Mouse (Mus musculus) liver, embryonic 16.5 days (tissue): Measurements from ENCODE around the gene Itgbl1. TPM values are rescaled to one million over a fixed set of nuclear protein-coding genes. Genes with fewer than 3 reads are reported as not detected.
"Not testable (repeated sequence)": the region's sequence is repeated elsewhere in the genome, so short reads cannot be mapped to it uniquely, and the experiment has no call there.

Experiments used
- ATAC-seq: fragments of 200-750 bp; cut with Nextera tagmentation; 2 replicates; pipeline ENCODE4 v1.8.0; 2017; ENCODE audit warnings: low read depth, mild to moderate bottlenecking, moderate number of reproducible peaks, moderate library complexity
- H3K27ac ChIP-seq: fragments of 300-500 bp; sonication (generic); 2 replicates; pipeline ENCODE4 v1.5.1; 2014; ENCODE audit warnings: mild to moderate bottlenecking, low read length
- H3K27me3 ChIP-seq: fragments of 300-500 bp; sonication (generic); 2 replicates; pipeline ENCODE4 v1.6.1; 2014; ENCODE audit warnings: low read depth, low read length, mixed read lengths; ENCODE audit not compliant: control insufficient read depth, insufficient read depth
- H3K36me3 ChIP-seq: fragments of 300-500 bp; sonication (generic); 2 replicates; pipeline ENCODE4 v1.6.1; 2014; ENCODE audit warnings: mild to moderate bottlenecking; ENCODE audit not compliant: control insufficient read depth, insufficient read depth
- H3K4me1 ChIP-seq: fragments of 300-500 bp; sonication (generic); 2 replicates; pipeline ENCODE4 v1.6.1; 2014; ENCODE audit warnings: low read depth, low read length, mixed read lengths; ENCODE audit not compliant: control insufficient read depth
- H3K4me2 ChIP-seq: fragments of 300-500 bp; sonication (generic); 2 replicates; pipeline ENCODE4 v1.6.1; 2014; ENCODE audit warnings: low read depth, low read length, mixed read lengths
- H3K4me3 ChIP-seq: fragments of 300-500 bp; sonication (generic); 2 replicates; pipeline ENCODE4 v1.5.1; 2014; ENCODE audit warnings: low read depth, mild to moderate bottlenecking, low read length
- H3K9ac ChIP-seq: fragments of 300-500 bp; sonication (generic); 2 replicates; pipeline ENCODE4 v1.6.1; 2014; ENCODE audit warnings: low read depth, low read length
- H3K9me3 ChIP-seq: fragments of 300-500 bp; sonication (generic); replicated peaks from 2 replicates; pipeline ENCODE4 v1.6.1; 2016; ENCODE audit warnings: low read length; ENCODE audit not compliant: control insufficient read depth
- WGBS: fragments of 180-500 bp; shearing (Covaris S2); extraction: QIAGEN DNeasy Blood & Tissue Kit; methylation state at CpG from one replicate; pipeline ENCODE4 v1.1.7; 2014; ENCODE audit not compliant: insufficient replicate concordance; 5-methylcytosine and 5-hydroxymethylcytosine counted together
- polyA plus RNA-seq: library from polyadenylated mRNA; unstranded; fragments of >200 nt; fragmentation: Nextera tagmentation; extraction: Ambion mirVana; gene quantifications from 2 replicates; pipeline ENCODE4 v1.2.1, GENCODE M21; 2015

The Itgbl1 gene
- 0.02 TPM in 1 of 2 replicates, not detected in the other for polyA plus RNA-seq

DNA sequence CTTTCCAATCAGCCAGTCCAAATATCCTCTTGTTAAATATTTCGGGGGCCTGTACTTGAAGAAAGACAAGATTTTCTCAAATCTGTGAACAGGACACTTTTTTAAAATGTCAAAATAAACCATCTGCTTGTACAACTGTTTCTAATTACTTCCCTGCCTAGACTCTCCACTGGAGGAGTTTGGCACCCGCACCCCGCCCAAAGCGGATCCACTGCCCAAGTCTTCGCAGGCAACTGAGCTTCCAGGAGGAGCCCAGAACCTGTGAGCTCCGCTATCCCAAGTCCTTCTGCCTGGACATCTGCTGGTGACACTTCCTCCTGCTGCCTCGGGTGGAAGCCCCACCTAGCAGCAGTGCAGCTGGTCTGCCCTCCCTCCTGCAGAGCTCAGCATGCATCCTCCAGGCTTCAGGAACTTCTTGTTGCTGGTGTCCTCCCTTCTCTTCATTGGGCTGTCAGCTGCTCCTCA lies at the start of gene Itgbl1:
TSS of gene Itgbl1 (plus strand) at position 51 of the 465 bp plus-strand sequence.
- no peak for ATAC-seq

DNA sequence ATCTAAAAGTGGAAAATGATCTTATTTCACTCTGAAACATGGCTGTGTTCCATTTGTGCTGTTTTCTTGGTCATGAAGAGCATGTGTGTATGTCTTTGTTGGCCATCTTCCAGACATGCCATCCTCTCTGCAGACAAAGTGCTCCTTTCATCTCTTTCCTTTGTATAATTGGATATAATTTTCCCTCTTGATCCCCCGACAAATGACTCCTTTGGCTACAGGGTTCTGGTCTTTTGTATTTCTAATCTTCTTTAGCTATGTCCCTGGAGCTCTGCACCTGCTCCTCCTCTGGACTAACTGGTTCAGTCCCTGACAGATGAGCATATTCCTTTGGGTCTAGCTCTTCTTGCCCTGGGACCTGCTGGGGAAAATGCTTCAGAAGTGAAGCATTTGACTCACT lies 36.8 kb upstream of the Itgbl1 start:
- Histone ChIP-seq H3K9ac (no peak overlapping the region), H3K27ac (no peak overlapping the region), H3K36me3 (no peaks in the 10 kb centered on the region), H3K27me3 (peaks cover 8% of the 10 kb centered on the region), H3K4me2 (no peak overlapping the region), H3K4me1 (no peaks in the 10 kb centered on the region), H3K4me3 (no peak overlapping the region), H3K9me3 (no peaks in the 10 kb centered on the region)
- ATAC-seq, result no peak
- WGBS, result 62% methylated on average over 1 of the region's 1 CpGs

More for the DNA sequence above, at the start of gene Itgbl1:
- no peak within 1 kb of the TSS for H3K4me2 ChIP-seq
- WGBS, result 38% methylated on average over 7 of the region's 7 CpGs
- no peaks in the 10 kb centered on the region for H3K4me1 ChIP-seq
- H3K27me3 ChIP-seq, result no peaks in the 10 kb centered on the region
- no peaks in the 10 kb centered on the region for H3K36me3 ChIP-seq
- H3K27ac ChIP-seq, result no peak within 1 kb of the TSS
- no peak within 1 kb of the TSS for H3K4me3 ChIP-seq
- H3K9me3 ChIP-seq, result no peaks in the 10 kb centered on the region
- H3K9ac ChIP-seq, result no peak within 1 kb of the TSS

DNA sequence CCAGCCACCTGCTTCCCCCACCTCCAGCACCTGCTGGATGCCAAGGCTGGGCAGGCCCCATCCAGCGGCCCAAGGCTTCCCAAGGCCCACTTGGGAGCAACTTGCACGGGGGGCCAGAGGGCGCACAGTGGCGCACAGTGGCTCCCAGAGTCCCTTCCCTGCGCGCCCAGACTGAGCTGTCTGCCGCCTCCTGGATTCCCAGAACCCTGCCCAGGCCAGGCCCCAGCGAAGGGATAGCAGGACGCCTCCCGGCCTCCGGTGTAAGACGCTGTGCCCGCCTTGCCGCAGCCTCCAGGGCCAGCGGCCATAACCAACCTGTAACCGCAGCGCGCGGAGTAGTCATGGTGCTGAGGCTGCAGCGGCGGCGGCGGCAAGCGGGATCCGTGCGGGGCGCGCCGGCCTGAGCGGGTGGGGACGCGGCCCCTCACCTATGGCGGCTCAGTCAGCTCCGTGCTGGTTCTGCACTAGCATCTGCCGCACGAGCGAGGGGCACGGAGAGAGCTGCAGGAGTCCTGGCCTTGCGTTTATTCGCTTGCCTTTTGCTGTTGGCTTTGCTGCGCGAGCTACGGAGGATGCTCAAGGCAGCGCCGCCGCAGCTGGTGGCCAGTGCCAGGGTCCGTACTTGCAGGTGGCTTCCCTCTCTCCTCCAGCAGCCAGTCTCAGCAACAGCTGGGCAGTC lies 33.1 kb upstream of the Itgbl1 start, which contains the start of gene Nalcn:
TSS of gene Nalcn (minus strand) at position 644 of the 679 bp plus-strand sequence.
- no peak within 1 kb of the TSS for H3K27ac ChIP-seq
- no peak within 1 kb of the TSS for H3K4me2 ChIP-seq
- no peak for ATAC-seq
- no peak within 1 kb of the TSS for H3K9ac ChIP-seq
- H3K9me3 ChIP-seq, result no peaks in the 10 kb centered on the region
- no peaks in the 10 kb centered on the region for H3K4me1 ChIP-seq
- WGBS, result 4% methylated on average over 47 of the region's 47 CpGs
- H3K4me3 ChIP-seq, result no peak within 1 kb of the TSS
- no peaks in the 10 kb centered on the region for H3K36me3 ChIP-seq
- H3K27me3 ChIP-seq, result peaks cover 8% of the 10 kb centered on the region

DNA sequence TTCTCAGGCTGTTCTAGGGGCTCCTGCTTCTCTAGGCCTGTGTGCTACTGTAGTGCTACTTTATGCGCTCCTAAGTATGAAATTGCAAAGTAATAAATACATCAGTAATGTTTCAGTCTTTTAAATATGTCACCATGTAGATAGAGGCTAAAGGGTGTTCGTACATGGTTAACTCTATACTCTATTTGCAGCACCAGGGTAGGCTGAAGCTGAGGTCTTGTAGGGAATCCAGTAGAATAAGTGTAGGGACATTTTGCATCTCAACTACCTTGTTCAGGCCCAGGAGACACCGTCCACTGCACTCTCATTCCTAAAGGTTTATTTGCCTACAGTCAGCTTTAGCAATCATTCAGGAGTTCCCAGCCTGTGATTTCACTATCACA lies 32.6 kb upstream of the Itgbl1 start:
- H3K4me3 ChIP-seq, result no peak overlapping the region
- no peak overlapping the region for H3K9ac ChIP-seq
- no peak for ATAC-seq

DNA sequence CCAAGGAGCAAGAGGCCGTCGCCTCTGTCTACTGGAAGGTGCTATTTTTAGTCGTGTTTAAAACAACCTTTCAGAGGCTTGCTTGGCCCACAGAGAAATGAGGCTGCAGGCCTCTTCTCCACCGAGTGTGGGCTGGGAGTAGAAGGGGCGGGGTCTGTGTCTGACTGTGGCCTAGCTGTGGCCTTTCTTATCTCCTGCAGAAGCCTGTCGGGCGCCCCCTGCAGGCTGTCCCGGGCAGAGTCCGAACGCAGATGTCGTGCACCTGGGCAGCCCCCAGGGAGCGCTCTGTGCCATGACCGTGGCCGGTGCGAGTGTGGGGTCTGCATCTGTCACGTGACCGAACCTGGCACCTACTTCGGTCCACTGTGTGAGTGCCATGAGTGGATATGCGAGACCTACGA lies 1.3 kb downstream of the Itgbl1 start:
- no peak overlapping the region for H3K9ac ChIP-seq
- H3K9me3 ChIP-seq, result no peaks in the 10 kb centered on the region
- H3K36me3 ChIP-seq, result no peaks in the 10 kb centered on the region
- no peak overlapping the region for H3K4me3 ChIP-seq
- 0 out of 2 replicates have a peak, but pooled peaks have one; percentile 13 for ATAC-seq
- no peak overlapping the region for H3K4me2 ChIP-seq
- H3K27me3 ChIP-seq, result no peaks in the 10 kb centered on the region
- H3K27ac ChIP-seq, result no peak overlapping the region
- WGBS, result 18% methylated on average over 20 of the region's 20 CpGs
- no peaks in the 10 kb centered on the region for H3K4me1 ChIP-seq

More for the DNA sequence above, 32.6 kb upstream of the Itgbl1 start:
- Histone ChIP-seq H3K9me3 (no peaks in the 10 kb centered on the region), H3K27me3 (peaks cover 8% of the 10 kb centered on the region), H3K4me1 (no peaks in the 10 kb centered on the region), H3K27ac (no peak overlapping the region), H3K4me2 (no peak overlapping the region), H3K36me3 (no peaks in the 10 kb centered on the region)
- WGBS, result 45% methylated on average over 3 of the region's 3 CpGs

DNA sequence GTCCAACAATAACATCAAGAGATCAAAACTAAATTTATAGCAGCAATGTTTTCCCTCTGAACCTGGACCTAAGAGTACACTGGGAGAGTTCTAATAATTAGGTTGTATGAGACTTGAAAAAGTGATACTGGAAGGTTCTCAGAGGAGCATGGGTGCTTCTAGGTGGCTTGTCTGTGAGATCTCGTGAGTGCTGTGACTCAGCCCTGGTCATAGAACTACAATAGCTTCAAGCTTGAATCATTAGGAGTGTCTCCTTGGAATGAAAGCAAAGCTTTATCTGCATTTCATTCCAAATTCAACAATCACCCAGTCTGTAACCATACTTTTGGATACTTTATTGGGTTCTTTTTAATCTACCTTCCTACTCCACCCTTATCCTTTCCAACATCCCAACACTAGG lies 2.6 kb downstream of the Itgbl1 start:
- Histone ChIP-seq H3K27me3 (no peaks in the 10 kb centered on the region), H3K9me3 (no peaks in the 10 kb centered on the region), H3K27ac (no peak overlapping the region), H3K4me3 (no peak overlapping the region), H3K36me3 (no peaks in the 10 kb centered on the region), H3K9ac (no peak overlapping the region), H3K4me1 (no peaks in the 10 kb centered on the region), H3K4me2 (no peak overlapping the region)
- whole genome bisulfite sequencing, result 39% methylated on average over 1 of the region's 1 CpGs
- no peak for ATAC-seq

DNA sequence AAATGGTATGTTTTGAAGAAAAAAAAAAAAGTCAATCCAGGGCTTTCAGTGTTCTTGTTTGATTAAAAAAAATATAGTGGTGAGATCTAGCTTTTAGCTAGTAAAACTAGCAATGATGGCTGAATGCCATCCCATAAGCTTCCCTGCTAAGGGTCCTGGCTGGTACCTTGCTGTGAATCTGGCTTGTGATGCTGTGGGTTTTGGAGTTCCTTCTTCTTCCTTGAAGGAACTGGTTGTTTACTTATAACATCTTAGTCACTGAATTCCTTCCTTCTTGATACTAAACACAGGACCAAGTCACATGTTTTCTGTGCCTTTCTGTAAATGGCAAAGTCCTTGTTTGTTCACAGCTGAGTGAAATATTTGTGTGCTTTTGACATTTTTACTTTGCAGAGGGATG lies 3.4 kb downstream of the Itgbl1 start:
- H3K27me3 ChIP-seq, result no peaks in the 10 kb centered on the region
- no peak overlapping the region for H3K9ac ChIP-seq
- H3K27ac ChIP-seq, result no peak overlapping the region
- no peak for ATAC-seq
- no peak overlapping the region for H3K4me2 ChIP-seq
- no peaks in the 10 kb centered on the region for H3K4me1 ChIP-seq
- H3K9me3 ChIP-seq, result no peaks in the 10 kb centered on the region
- H3K36me3 ChIP-seq, result no peaks in the 10 kb centered on the region
- H3K4me3 ChIP-seq, result no peak overlapping the region

DNA sequence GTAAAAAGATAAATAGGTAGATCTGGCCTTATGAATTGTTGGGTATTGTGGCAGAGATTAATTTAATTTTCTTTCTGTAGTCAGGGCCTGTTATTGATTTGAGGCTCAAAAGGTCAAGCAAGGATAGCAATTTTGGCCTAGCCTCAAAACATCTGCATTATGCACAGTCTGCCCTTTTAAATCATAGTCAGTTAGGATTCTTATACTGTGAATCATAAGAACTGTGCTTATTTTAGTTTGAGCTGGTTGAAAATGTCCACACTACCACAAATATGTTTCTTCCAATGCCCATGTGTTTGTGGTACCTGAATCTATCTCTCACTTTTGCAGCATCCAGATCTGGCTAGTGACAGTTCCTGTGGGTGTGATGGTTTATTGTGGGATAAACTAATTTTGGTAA lies 4.7 kb downstream of the Itgbl1 start:
- Histone ChIP-seq H3K4me3 (no peak overlapping the region), H3K27ac (no peak overlapping the region), H3K9me3 (no peaks in the 10 kb centered on the region), H3K27me3 (no peaks in the 10 kb centered on the region), H3K4me1 (no peaks in the 10 kb centered on the region), H3K9ac (no peak overlapping the region), H3K36me3 (no peaks in the 10 kb centered on the region), H3K4me2 (no peak overlapping the region)
- ATAC-seq, result no peak

DNA sequence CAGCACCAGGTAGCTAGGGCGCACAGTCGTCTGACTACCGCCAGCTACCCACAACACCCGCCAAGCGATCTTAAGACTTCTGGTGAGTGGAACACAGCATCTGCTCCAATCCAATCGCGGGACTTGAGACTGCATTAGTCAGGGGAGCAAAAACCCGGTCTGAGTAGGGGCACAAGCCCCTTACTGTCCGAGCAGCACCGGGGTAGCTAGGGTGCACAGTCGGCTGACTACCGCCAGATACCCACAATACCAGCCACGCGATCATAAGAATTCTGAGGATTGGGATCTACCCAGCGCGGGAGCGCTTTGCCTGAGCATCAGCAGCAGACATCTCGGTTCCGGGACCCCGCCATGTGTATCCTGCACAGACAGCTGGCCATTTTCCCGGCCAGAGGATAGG lies 11.3 kb downstream of the Itgbl1 start:
- not testable (repeated sequence) for H3K9ac ChIP-seq, H3K36me3 ChIP-seq, H3K4me1 ChIP-seq, H3K27ac ChIP-seq, ATAC-seq, H3K4me2 ChIP-seq, H3K27me3 ChIP-seq, H3K4me3 ChIP-seq, H3K9me3 ChIP-seq
- WGBS, result 64% methylated on average over 21 of the region's 21 CpGs
